Mouse (Mus musculus): Measurements from ENCODE around the gene Ptf1a.

The Ptf1a gene

GRCm38 (mm10) chr2:19452531-19453055 is 7.1 kb downstream of the Ptf1a start:
- in situ Hi-C loops (cut with MboI, MseI), result no loop called here

DNA sequence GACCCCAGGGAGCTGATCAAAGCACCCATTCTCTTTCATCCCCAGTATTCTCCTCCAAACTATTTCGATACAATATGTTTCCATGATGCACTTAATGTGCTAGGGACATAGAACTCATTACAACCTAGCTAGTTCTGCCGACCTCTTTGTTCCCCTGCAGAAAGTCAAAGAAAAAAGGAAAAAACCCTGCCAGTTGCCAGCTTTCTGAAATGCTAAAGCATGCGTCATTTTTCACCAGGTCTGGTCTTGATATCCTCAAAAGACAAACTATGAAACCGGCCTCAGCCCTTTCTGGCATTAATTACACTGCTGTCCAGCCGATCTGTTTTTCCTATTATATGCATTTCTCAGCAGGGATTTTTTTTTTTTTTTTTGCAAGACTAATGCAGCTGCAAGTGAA is 9.8 kb downstream of the Ptf1a start:
- in situ Hi-C loops (cut with MboI, MseI), result no loop called here

DNA sequence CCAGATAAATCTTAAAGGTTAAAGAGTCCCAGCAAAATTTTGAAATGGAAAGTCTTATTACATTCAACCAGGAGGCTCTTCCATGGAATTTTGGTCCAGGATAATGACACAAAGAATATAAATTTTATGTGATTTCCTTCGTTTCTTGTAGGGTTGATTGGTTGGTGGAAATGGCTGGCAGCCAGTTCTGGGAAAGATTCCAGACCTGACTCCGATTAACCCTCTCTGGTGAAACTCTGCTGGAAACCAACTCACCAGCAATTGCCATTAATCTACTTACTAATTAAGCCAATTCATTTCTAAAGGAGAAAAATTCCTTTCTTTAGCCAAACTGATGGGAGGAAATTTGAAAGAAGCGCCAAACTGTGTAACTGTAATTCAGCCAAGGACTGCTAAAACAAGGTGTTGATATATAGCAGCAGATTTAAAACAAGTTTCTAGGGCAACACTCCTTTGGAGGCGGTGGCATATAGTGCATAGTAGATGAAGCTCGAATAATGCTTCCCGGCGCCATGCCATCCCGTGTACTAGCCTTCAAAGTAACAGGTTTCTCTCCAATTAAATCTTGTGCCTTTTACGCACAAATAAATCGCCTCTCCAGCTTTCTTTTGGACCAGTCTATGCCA is 10.5 kb downstream of the Ptf1a start:
- in situ Hi-C loops (cut with MboI, MseI), result no loop called here

DNA sequence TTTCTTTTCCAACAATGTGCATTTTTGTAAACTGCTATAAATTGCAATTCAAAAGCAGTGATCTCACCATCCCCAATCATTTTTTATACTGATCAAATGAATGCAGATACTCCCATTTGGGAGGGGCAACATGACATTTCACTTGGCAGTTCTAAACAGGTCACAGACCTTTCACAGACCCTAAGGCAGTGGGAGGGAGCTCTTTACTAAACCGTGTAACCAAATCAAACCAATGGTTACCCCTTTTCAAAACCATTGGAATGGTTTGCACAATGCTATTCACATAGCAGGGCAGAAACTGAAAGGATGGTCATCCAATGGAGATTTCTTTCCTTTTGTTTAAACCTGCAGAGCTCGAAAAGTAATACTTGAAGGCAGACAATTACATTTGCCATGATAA is 13.3 kb downstream of the Ptf1a start:
- in situ Hi-C loops (cut with MboI, MseI), result no loop called here

DNA sequence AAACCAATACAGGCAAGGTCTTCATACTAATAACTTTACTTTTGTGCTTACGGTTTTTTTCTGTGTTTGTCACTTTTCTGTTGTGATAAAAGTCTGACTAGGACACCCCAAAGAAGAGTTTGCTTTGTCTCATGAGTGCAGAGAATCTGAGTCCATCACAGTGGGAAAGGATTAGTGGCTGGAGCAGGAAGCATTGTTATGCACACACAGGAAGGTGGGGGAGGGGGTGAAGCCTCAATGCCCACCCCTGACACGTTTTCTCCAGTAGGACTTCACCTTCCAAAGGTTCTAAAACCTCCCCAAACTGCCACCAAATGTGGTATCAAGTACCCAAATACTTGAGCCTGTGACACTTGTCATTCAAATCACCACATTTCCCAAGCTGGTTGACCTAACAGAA is 16.5 kb downstream of the Ptf1a start:
- in situ Hi-C loops (cut with MboI, MseI), result no loop called here

- in situ Hi-C loops (cut with MboI, MseI), result loop anchor here (25.0 kb wide), 1 partner anchor 397 kb away; no protein-coding TSS in a partner anchor
These were observed 44.8 kb downstream of the Ptf1a start for GRCm38 (mm10) chr2:19490262-19490661.
